Mouse (Mus musculus) embryo, embryonic 9.5 days (tissue): ENCODE results near the gene Foxr2.
A peak's percentile ranks its signal among the peaks of the same experiment; 100 is the strongest.

ENCODE experiments used
- DNase-seq: peaks from one replicate; pipeline ENCODE4 v3.0.0-alpha.2; 2017; ENCODE audit errors: extremely low spot score

Foxr2 gene

DNA sequence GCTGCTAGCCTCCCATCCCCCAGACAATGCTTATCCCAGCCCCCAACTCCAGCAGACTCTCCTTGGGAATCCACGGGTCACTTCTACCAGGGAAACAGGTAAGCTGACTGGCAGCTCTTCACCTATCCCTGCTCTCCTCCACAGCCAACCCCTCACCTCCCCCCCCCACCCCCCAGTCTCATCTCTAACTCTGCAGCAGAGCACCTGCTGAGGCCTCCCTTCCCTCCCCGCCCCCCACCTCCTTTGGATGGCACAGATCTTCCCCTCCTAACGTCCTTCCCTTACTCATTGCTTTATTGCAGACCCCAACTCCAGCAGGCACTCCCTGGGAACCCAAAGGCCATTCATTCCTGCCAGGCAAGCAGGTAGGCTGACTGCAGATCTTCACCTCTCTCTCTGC is at the start of gene Foxr2:
Foxr2 (plus strand) TSS at position 301 of the 400 bp plus-strand sequence.
- DNase-seq: no peak

- DNase-seq: no peak
Measured at GRCm38 (mm10) chrX:153119013-153119412, 427 bp downstream of the Foxr2 start.

DNA sequence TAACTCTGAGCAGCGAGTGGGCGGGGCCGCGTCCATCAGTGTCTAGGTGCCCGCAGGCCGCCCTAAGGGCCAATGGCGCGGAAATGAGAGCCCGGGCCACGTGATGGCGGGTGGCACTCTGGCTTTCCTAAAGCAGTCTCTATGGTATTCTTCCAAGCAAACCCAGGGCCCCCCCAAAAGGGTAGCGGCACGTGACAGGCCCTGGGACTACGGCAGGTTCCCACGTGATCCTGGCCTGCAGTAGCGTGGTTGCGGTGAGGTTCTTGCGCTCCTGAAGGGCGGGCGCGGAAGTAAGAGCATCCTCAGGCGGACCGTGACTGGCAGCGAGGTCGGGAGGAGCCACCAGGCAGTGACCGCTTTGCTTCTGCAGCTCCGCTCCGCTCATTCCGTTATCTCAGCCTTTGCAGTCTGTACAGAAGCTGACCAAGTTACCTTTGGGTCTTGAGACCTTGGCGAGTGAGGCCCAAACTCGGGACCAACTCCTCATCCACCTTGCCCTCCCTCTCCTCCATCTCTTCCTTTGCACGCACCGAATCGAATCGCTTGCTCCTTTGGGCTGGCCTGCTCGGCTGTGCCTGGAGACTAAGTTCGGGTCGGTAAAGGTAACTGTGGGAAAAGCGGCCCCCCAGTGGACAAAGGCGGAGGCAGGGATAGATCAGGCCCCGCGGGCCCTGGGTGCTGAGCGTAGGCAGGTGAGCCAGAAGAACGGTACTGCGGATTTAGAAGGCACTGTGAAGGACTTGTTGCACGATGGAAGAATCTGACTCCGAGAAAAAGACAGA is 21.3 kb downstream of the Foxr2 start, which contains the start of gene Rragb:
Rragb (plus strand) TSS at position 248 of the 782 bp plus-strand sequence.
- peak; percentile 75 for DNase-seq

- DNase-seq: no peak
Measured at GRCm38 (mm10) chrX:153142656-153143055, 24.1 kb downstream of the Foxr2 start.

GRCm38 (mm10) chrX:153151766-153152165 is 33.2 kb downstream of the Foxr2 start:
- DNase-seq: no peak

- peak; percentile 8 for DNase-seq
Measured at GRCm38 (mm10) chrX:153155322-153155721, 36.7 kb downstream of the Foxr2 start.

DNA sequence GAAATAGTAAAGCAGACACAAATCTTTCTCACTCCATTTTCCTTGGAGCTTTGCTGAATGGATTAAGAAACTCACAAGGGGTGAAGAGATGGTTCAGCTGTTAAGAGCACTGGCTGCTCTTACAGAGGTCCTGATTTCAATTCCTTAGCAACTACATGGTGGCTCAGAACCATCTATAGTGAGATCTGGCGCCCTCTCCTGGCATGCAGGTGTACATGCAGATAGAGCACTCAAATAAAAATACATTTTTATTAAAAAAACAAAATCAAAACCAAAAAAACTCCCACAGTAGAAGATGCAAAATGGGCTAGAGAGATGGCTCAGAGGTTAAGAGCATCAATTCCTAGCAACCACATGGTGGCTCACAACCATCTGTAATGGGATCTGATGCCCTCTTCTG is 56.2 kb downstream of the Foxr2 start:
- DNase-seq: no peak

- no peak for DNase-seq
Measured at GRCm38 (mm10) chrX:153182221-153182620, 63.6 kb downstream of the Foxr2 start.
